Mouse (Mus musculus): ENCODE measurements at regions not wholly inside any gene's neighbourhood (a gene's known extent, or its start where the extent isn't known, plus 50 kb on each side); places are given as distances from the start of the nearest gene placed in this dataset.

DNA sequence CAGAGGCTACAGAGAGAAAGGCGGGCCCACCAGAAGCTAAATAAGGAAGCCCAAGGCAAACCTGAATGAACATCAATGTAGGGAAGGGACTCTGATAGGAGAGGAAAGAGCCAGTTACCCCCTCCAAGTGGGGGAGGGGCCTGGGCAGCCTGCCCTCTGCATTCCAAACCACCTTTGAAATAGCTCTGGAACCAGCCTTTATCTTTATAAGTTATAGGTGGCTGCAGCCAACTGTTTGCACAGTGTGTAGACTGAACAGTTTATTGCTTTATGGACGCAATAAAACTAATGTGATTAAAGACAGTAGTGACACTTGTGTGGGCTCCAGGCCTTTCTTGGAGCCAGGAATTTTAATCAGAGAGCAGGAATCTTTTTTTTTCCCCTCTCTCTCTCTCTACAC lies 75.4 kb upstream of the Lifr start:
- no peak for TF ChIP-seq CTCF (conservative IDR thresholded peaks at IDR 0.05; ENCODE audit: low read length)
- TF ChIP-seq POU5F1 (IDR thresholded peaks at IDR 0.05; ENCODE audit: borderline replicate concordance, low read length), result no peak
- no peak for TF ChIP-seq NANOG (IDR thresholded peaks at IDR 0.05; ENCODE audit: borderline replicate concordance, low read length)
